Mouse (Mus musculus): ENCODE data around the gene Wbp11. TPM values are rescaled to one million over a fixed set of nuclear protein-coding genes. Genes with fewer than 3 reads are reported as not detected.

Wbp11 gene
- polyA plus RNA-seq (2012; rRNA removed) = 33.6 and 35.0 TPM in 2 replicates

GRCm38 (mm10) chr6:136827881-136828561 is at the start of gene Wbp11:
TSS of gene Wbp11 (minus strand) at chr6:136828233.

GRCm38 (mm10) chr6:136875670-136876069 is 47.6 kb upstream of the Wbp11 start, which contains the start of gene Mgp:
TSS of gene Mgp (minus strand) at chr6:136875823.

GRCm38 (mm10) chr6:136857186-136857872 is 29.3 kb upstream of the Wbp11 start, which contains the start of gene Art4:
TSS of gene Art4 (minus strand) at chr6:136857733.

GRCm38 (mm10) chr6:136835352-136835751 is 7.3 kb upstream of the Wbp11 start, which contains the start of gene Smco3:
TSS of gene Smco3 (minus strand) at chr6:136835452.

GRCm38 (mm10) chr6:136827516-136827880 is 535 bp downstream of the Wbp11 start, which contains the start of gene BC049715:
TSS of gene BC049715 (plus strand) at chr6:136827626.

GRCm38 (mm10) chr6:136808014-136808417 is 20.0 kb downstream of the Wbp11 start, which contains the start of gene H2afj:
TSS of gene H2afj (plus strand) at chr6:136808244.

GRCm38 (mm10) chr6:136803739-136804633 is 24.0 kb downstream of the Wbp11 start, which contains the start of gene Hist4h4:
TSS of gene Hist4h4 (minus strand) at chr6:136804415.

GRCm38 (mm10) chr6:136781377-136781986 is 46.6 kb downstream of the Wbp11 start, which contains the start of gene Gucy2c:
TSS of gene Gucy2c (minus strand) at chr6:136781765.

Other genes starting within 250 kb of the Wbp11 start
- gene Plbd1, start 166.3 kb downstream of the Wbp11 start, polyA plus RNA-seq (2012; rRNA removed) = 41.7 and 49.9 TPM in 2 replicates
- 61.8 and 69.0 TPM in 2 replicates for gene Gucy2c, start 46.5 kb downstream of the Wbp11 start, polyA plus RNA-seq (2012; rRNA removed)
- 1.1 and 1.9 TPM in 2 replicates for gene Hist4h4, start 23.8 kb downstream of the Wbp11 start, polyA plus RNA-seq (2012; rRNA removed)
- 646 and 676 TPM in 2 replicates for gene H2afj, start 20.0 kb downstream of the Wbp11 start, polyA plus RNA-seq (2012; rRNA removed)
- gene BC049715, start 607 bp downstream of the Wbp11 start, polyA plus RNA-seq (2012; rRNA removed) = 5.2 and 5.5 TPM in 2 replicates
- not detected in 2 replicates for gene Smco3, start 7.2 kb upstream of the Wbp11 start, polyA plus RNA-seq (2012; rRNA removed)
- 0.34 and 0.43 TPM in 2 replicates for gene Art4, start 29.5 kb upstream of the Wbp11 start, polyA plus RNA-seq (2012; rRNA removed)
- gene Mgp, start 47.6 kb upstream of the Wbp11 start, polyA plus RNA-seq (2012; rRNA removed) = 214 and 222 TPM in 2 replicates
- 5.4 TPM in 1 of 2 replicates, not detected in the other for gene Erp27, start 93.9 kb upstream of the Wbp11 start, polyA plus RNA-seq (2012; rRNA removed)
- 0.07 TPM in 1 of 2 replicates, not detected in the other for gene Pde6h, start 95.6 kb upstream of the Wbp11 start, polyA plus RNA-seq (2012; rRNA removed)
- 13.7 and 17.1 TPM in 2 replicates for gene Arhgdib, start 113.7 kb upstream of the Wbp11 start, polyA plus RNA-seq (2012; rRNA removed)

All from colon, adult 2 months (tissue).